Mouse (Mus musculus) cerebellum, postnatal 36 days (tissue): ENCODE data around the gene Trim71.
"Not testable (repeated sequence)": the region's sequence is repeated elsewhere in the genome, so short reads cannot be mapped to it uniquely, and the experiment has no call there.

Source experiments
- DNase-seq, 2 experiments: peaks; one replicate each; pipeline ENCODE4 v3.0.0; 2021 to 2022; ENCODE audit warnings: mixed read lengths in 2 of 2

The Trim71 gene

GRCm38 (mm10) chr9:114525073-114525633 is 39.0 kb downstream of the Trim71 start:
- no peak for DNase-seq

GRCm38 (mm10) chr9:114522501-114522900 is 41.7 kb downstream of the Trim71 start:
- DNase-seq, result no peak

GRCm38 (mm10) chr9:114522041-114522440 is 42.1 kb downstream of the Trim71 start:
- DNase-seq, result no peak

GRCm38 (mm10) chr9:114520529-114520928 is 43.6 kb downstream of the Trim71 start:
- DNase-seq, result not testable (repeated sequence)

GRCm38 (mm10) chr9:114518812-114519477 is 45.2 kb downstream of the Trim71 start:
- no peak for DNase-seq

GRCm38 (mm10) chr9:114517924-114518497 is 46.2 kb downstream of the Trim71 start:
- DNase-seq, result no peak

GRCm38 (mm10) chr9:114515364-114515763 is 48.8 kb downstream of the Trim71 start, which contains the start of gene C130032M10Rik:
Gene C130032M10Rik (plus strand): TSS chr9:114515697.
- no peak for DNase-seq

- no peak for DNase-seq
Measured at GRCm38 (mm10) chr9:114512831-114513230, 51.3 kb downstream of the Trim71 start.

GRCm38 (mm10) chr9:114509785-114510184 is 54.4 kb downstream of the Trim71 start:
- no peak for DNase-seq

- no peak for DNase-seq
Measured at GRCm38 (mm10) chr9:114507421-114507820, 56.7 kb downstream of the Trim71 start.

GRCm38 (mm10) chr9:114506564-114506963 is 57.6 kb downstream of the Trim71 start:
- DNase-seq, result no peak

- no peak for DNase-seq
Measured at GRCm38 (mm10) chr9:114504816-114505215, 59.4 kb downstream of the Trim71 start, which contains the start of gene Ccr4. Gene Ccr4 (minus strand): TSS chr9:114504916.

GRCm38 (mm10) chr9:114502711-114503427 is 61.3 kb downstream of the Trim71 start:
- no peak for DNase-seq

- DNase-seq, result no peak
Measured at GRCm38 (mm10) chr9:114501913-114502312, 62.3 kb downstream of the Trim71 start.

- DNase-seq, result no peak
Measured at GRCm38 (mm10) chr9:114501111-114501510, 63.1 kb downstream of the Trim71 start.

- peak; percentile 21 for DNase-seq
Measured at GRCm38 (mm10) chr9:114499783-114500515, 64.2 kb downstream of the Trim71 start.

- peak; percentile 67 to 69 for DNase-seq
Measured at GRCm38 (mm10) chr9:114498218-114498617, 66.0 kb downstream of the Trim71 start.

GRCm38 (mm10) chr9:114496469-114496868 is 67.7 kb downstream of the Trim71 start:
- no peak for DNase-seq

GRCm38 (mm10) chr9:114487481-114488258 is 76.5 kb downstream of the Trim71 start:
- no peak for DNase-seq

GRCm38 (mm10) chr9:114486808-114487207 is 77.4 kb downstream of the Trim71 start:
- no peak for DNase-seq

GRCm38 (mm10) chr9:114484771-114485170 is 79.4 kb downstream of the Trim71 start:
- no peak for DNase-seq

- no peak for DNase-seq
Measured at GRCm38 (mm10) chr9:114480940-114481339, 83.2 kb downstream of the Trim71 start.
